Mouse (Mus musculus): ENCODE data around the gene Ciita. TPM values are rescaled to one million over a fixed set of nuclear protein-coding genes. Genes with fewer than 3 reads are reported as not detected.
A peak's percentile ranks its signal among the peaks of the same experiment; 100 is the strongest.

Ciita gene
- total and polyA plus RNA-seq, 3 experiments = 39.1 to 69.6 (median 39.8) TPM

DNA sequence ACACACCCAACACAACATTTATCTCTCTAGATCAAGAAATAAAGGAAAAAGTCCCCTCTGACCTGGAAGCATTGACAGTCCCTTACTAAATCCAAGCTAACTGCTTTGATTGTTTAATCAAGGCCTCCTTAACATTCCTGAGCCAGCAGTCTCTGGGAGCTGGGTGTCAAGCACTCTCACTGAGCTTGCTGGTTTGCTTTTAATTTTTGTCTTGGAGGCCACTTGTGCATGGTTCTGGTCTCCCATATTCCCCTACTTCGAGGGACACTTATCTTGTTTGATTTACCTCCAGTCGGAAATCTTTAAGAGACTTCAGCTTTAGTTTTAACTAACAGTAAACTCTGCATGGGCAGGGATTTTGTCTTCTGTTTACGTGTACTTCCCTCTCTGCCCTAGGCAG is 4.9 kb upstream of the Ciita start:
- Histone ChIP-seq H3K36me3 (replicated peaks in 1 of 2; ENCODE audit: control insufficient read depth in 1 of 2, insufficient read depth in 1 of 2, low read length in 1 of 2) (no peaks in the 10 kb centered on the region), H3K27ac (ENCODE audit: insufficient read depth, low read depth) (no peak overlapping the region), H3K4me1 (ENCODE audit: control insufficient read depth in 1 of 2, insufficient read depth in 2 of 2) (peaks cover 16 to 44% of the 10 kb centered on the region in 2 experiments), H3K27me3 (replicated peaks) (no peaks in the 10 kb centered on the region), H3K9me3 (replicated peaks; ENCODE audit: low read length) (peaks cover 3% of the 10 kb centered on the region), H3K4me3 (replicated peaks in 1 of 3; ENCODE audit: low read depth in 2 of 3, low read length in 2 of 3, poor library complexity in 1 of 3) (no peak overlapping the region), H3K79me2 (replicated peaks; ENCODE audit: control insufficient read depth, extremely low read depth, insufficient read depth, poor library complexity, severe bottlenecking) (no peaks in the 10 kb centered on the region), H3K4me2 (ENCODE audit: insufficient read depth, low read depth, poor library complexity, severe bottlenecking) (no peak overlapping the region), H3K9ac (ENCODE audit: insufficient read depth, low read depth) (no peak overlapping the region)
- dilution Hi-C loops (cut with MboI; ENCODE audit: extremely low pct_ligation_motif_present, extremely low pct_unique_long_range_greater_than_20kb, low sequenced_read_pairs) (no loop called here), in situ Hi-C loops (cut with MboI; ENCODE audit: low pct_ligation_motif_present, low pct_unique_long_range_greater_than_20kb, low sequenced_read_pairs) (no loop called here)
- DNase-seq (ENCODE audit: extremely low read depth) = no peak
- TF ChIP-seq PAX5 (IDR thresholded peaks at IDR 0.05; ENCODE audit: low read length) (no peak), RCOR1 (conservative IDR thresholded peaks at IDR 0.05; ENCODE audit: low read depth, low read length) (no peak), MAX (IDR thresholded peaks at IDR 0.05; ENCODE audit: low read length) (no peak), MAFK (IDR thresholded peaks at IDR 0.05; ENCODE audit: insufficient replicate concordance, low read length) (no peak), USF1 (IDR thresholded peaks at IDR 0.05; ENCODE audit: low read depth, low read length) (no peak), HCFC1 (IDR thresholded peaks at IDR 0.05; ENCODE audit: low read depth, low read length) (no peak), USF2 (conservative IDR thresholded peaks at IDR 0.05; ENCODE audit: low read depth, low read length) (no peak), GABPA (IDR thresholded peaks at IDR 0.05; ENCODE audit: insufficient replicate concordance, low read depth, low read length) (no peak), SMC3 (IDR thresholded peaks at IDR 0.05; ENCODE audit: low read depth, low read length) (no peak), NRF1 (IDR thresholded peaks at IDR 0.05; ENCODE audit: low read depth, low read length) (no peak), JUND (conservative IDR thresholded peaks at IDR 0.05; ENCODE audit: low read depth, low read length) (no peak), E2F4 (IDR thresholded peaks at IDR 0.05; ENCODE audit: insufficient replicate concordance, low read depth, low read length) (no peak), NELFE (IDR thresholded peaks at IDR 0.05; ENCODE audit: low read depth, low read length) (no peak), SIN3A (IDR thresholded peaks at IDR 0.05; ENCODE audit: low read length) (no peak), BHLHE40 (IDR thresholded peaks at IDR 0.05; ENCODE audit: low read depth, low read length) (no peak), CHD2 (IDR thresholded peaks at IDR 0.05; ENCODE audit: low read length) (no peak)

DNA sequence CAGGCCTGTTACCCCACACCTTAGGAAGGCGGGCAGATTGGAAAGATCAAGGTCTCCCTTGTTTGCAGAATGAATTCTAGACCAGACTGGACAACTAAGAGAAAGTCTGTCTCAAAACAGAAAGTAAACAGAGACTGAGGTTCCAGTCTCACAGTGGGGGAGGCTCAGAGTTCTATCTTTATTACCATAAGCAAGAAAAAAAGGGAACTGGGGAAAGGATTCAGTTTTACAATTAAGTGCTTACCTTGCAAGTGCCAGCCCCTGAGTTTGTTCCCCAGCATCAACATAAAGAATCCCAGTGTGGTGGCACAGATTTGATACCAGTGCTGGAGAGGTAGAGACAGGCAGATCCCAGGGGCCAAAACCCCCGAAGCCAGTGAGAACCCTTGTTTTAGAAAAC is 3.9 kb upstream of the Ciita start:
- in situ Hi-C loops (cut with MboI; ENCODE audit: low pct_ligation_motif_present, low pct_unique_long_range_greater_than_20kb, low sequenced_read_pairs) = no loop called here
- dilution Hi-C loops (cut with MboI; ENCODE audit: extremely low pct_ligation_motif_present, extremely low pct_unique_long_range_greater_than_20kb, low sequenced_read_pairs) = no loop called here
- H3K4me2 ChIP-seq (ENCODE audit: insufficient read depth, low read depth, poor library complexity, severe bottlenecking) = peak overlapping the region; percentile 69
- no peaks in the 10 kb centered on the region for H3K27me3 ChIP-seq (replicated peaks)
- no peak overlapping the region for H3K27ac ChIP-seq (ENCODE audit: insufficient read depth, low read depth)
- DNase-seq (ENCODE audit: extremely low read depth) = peak; percentile 58
- H3K4me3 ChIP-seq (replicated peaks in 1 of 3; ENCODE audit: low read depth in 2 of 3, low read length in 2 of 3, poor library complexity in 1 of 3) = no peak overlapping the region
- H3K9me3 ChIP-seq (replicated peaks; ENCODE audit: low read length) = peaks cover 3% of the 10 kb centered on the region
- H3K9ac ChIP-seq (ENCODE audit: insufficient read depth, low read depth) = no peak overlapping the region
- peaks cover 16 to 44% of the 10 kb centered on the region in 2 experiments for H3K4me1 ChIP-seq (ENCODE audit: control insufficient read depth in 1 of 2, insufficient read depth in 2 of 2)
- H3K36me3 ChIP-seq (replicated peaks in 1 of 2; ENCODE audit: control insufficient read depth in 1 of 2, insufficient read depth in 1 of 2, low read length in 1 of 2) = no peaks in the 10 kb centered on the region
- H3K79me2 ChIP-seq (replicated peaks; ENCODE audit: control insufficient read depth, extremely low read depth, insufficient read depth, poor library complexity, severe bottlenecking) = no peaks in the 10 kb centered on the region
- TF ChIP-seq ELF1 (IDR thresholded peaks at IDR 0.05; ENCODE audit: low read depth, low read length) (no peak), ZMIZ1 (IDR thresholded peaks at IDR 0.05; ENCODE audit: low read depth, low read length) (no peak), UBTF (IDR thresholded peaks at IDR 0.05; ENCODE audit: low read depth, low read length) (no peak), PAX5 (IDR thresholded peaks at IDR 0.05; ENCODE audit: low read length) (no peak), RAD21 (IDR thresholded peaks at IDR 0.05; ENCODE audit: low read depth, low read length) (no peak), MXI1 (IDR thresholded peaks at IDR 0.05; ENCODE audit: low read depth, low read length) (no peak), E2F4 (IDR thresholded peaks at IDR 0.05; ENCODE audit: insufficient replicate concordance, low read depth, low read length) (no peak), USF2 (conservative IDR thresholded peaks at IDR 0.05; ENCODE audit: low read depth, low read length) (no peak), ZC3H11A (IDR thresholded peaks at IDR 0.05; ENCODE audit: low read depth, low read length) (no peak), BHLHE40 (IDR thresholded peaks at IDR 0.05; ENCODE audit: low read depth, low read length) (peak; percentile 25; the same call in 1 of the 2 replicates), JUND (conservative IDR thresholded peaks at IDR 0.05; ENCODE audit: low read depth, low read length) (no peak), MAX (IDR thresholded peaks at IDR 0.05; ENCODE audit: low read length) (no peak), NRF1 (IDR thresholded peaks at IDR 0.05; ENCODE audit: low read depth, low read length) (no peak), MAFK (IDR thresholded peaks at IDR 0.05; ENCODE audit: insufficient replicate concordance, low read length) (peak; percentile 80), KAT2A (IDR thresholded peaks at IDR 0.05; ENCODE audit: insufficient replicate concordance, low read length) (no peak), JUN (IDR thresholded peaks at IDR 0.05; ENCODE audit: insufficient read depth, low read depth, low read length) (no peak), MAZ (IDR thresholded peaks at IDR 0.05; ENCODE audit: low read depth, low read length) (no peak), GABPA (IDR thresholded peaks at IDR 0.05; ENCODE audit: insufficient replicate concordance, low read depth, low read length) (no peak), IRF4 (IDR thresholded peaks at IDR 0.05; ENCODE audit: low read depth, low read length) (peak; percentile 89), CTCF (conservative IDR thresholded peaks at IDR 0.05 in 1 of 2, IDR thresholded peaks at IDR 0.05 in 1 of 2; ENCODE audit: low read depth in 2 of 2, low read length in 2 of 2) (no peak), ZNF384 (IDR thresholded peaks at IDR 0.05; ENCODE audit: low read depth, low read length) (peak; percentile 62), CHD2 (IDR thresholded peaks at IDR 0.05; ENCODE audit: low read length) (no peak), EP300 (IDR thresholded peaks at IDR 0.05; ENCODE audit: low read length) (peak; percentile 60; the same call in 1 of the 2 replicates), POLR2A (IDR thresholded peaks at IDR 0.05; ENCODE audit: low read depth, low read length) (no peak), TCF12 (IDR thresholded peaks at IDR 0.05; ENCODE audit: low read depth, low read length) (no peak), HCFC1 (IDR thresholded peaks at IDR 0.05; ENCODE audit: low read depth, low read length) (no peak), MEF2A (IDR thresholded peaks at IDR 0.05; ENCODE audit: borderline replicate concordance, low read depth, low read length) (peak; percentile 38; the same call in 1 of the 2 replicates)

Data from CH12.LX (cell line).